In genomic region chr6:51467649-51468048, GRCm38 (mm10) we compare ENCODE assay signal across 8 mouse cellular contexts. TPM values are rescaled to one million over a fixed set of nuclear protein-coding genes. Genes with fewer than 3 reads are reported as not detected.
DNase-seq lines count a peak whose midpoint lies in the region; ATAC-seq and TF ChIP-seq lines count a peak whose summit lies in the region.

No protein-coding gene starts in this region.

- H3K27ac ChIP-seq in cerebellum, adult 2 months (ENCODE audit: insufficient read depth, low read length): no peak overlapping the region
- no peak overlapping the region for H3K27ac ChIP-seq in forebrain, embryonic 13.5 days
- no peak overlapping the region for H3K27ac ChIP-seq in liver, embryonic 16.5 days (ENCODE audit: low read length)

- 1% methylated on average over 2 of the region's 2 CpGs for WGBS in cerebellum, adult 2 months
- 3% methylated on average over 2 of the region's 2 CpGs for WGBS in forebrain, embryonic 13.5 days
- 0% methylated on average over 2 of the region's 2 CpGs for WGBS in liver, embryonic 16.5 days (ENCODE audit: insufficient replicate concordance)

- no peaks in the 10 kb centered on the region for H3K9me3 ChIP-seq in forebrain, embryonic 13.5 days (replicated peaks)
- no peaks in the 10 kb centered on the region for H3K9me3 ChIP-seq in liver, embryonic 16.5 days (replicated peaks; ENCODE audit: control insufficient read depth, low read length)

- peak overlapping the region; percentile 91 for H3K4me3 ChIP-seq in cerebellum, adult 2 months (replicated peaks; ENCODE audit: insufficient read depth, low read depth, low read length)
- peak overlapping the region; percentile 97 for H3K4me3 ChIP-seq in forebrain, embryonic 13.5 days
- H3K4me3 ChIP-seq in liver, embryonic 16.5 days (ENCODE audit: low read depth, low read length): peak overlapping the region; percentile 64

- peaks cover 48% of the 10 kb centered on the region for H3K36me3 ChIP-seq in forebrain, embryonic 13.5 days (ENCODE audit: poor library complexity, severe bottlenecking)
- H3K36me3 ChIP-seq in liver, embryonic 16.5 days (ENCODE audit: control insufficient read depth, insufficient read depth): peaks cover 42% of the 10 kb centered on the region

- peak overlapping the region; percentile 62 for H3K9ac ChIP-seq in forebrain, embryonic 13.5 days
- peak overlapping the region; percentile 57; the same call in 1 of the 2 replicates for H3K9ac ChIP-seq in liver, embryonic 16.5 days (ENCODE audit: low read depth, low read length)

- no peak for ATAC-seq in forebrain, embryonic 13.5 days
- ATAC-seq in liver, embryonic 16.5 days (ENCODE audit: low read depth): no peak
- no peak for ATAC-seq in inflammation-experienced regulatory T-cells, adult 6 months

- no peak for DNase-seq in cerebellum, adult 2 months
- no peak for DNase-seq in cerebellum, adult 11 months
- DNase-seq in 416B (ENCODE audit: low read depth): peak; percentile 71
- DNase-seq in layer of hippocampus, adult 8-10 months (ENCODE audit: low spot score in 2 of 2): no peak
- DNase-seq in adrenal gland, adult 2 months: no peak

- H3K4me2 ChIP-seq in forebrain, embryonic 13.5 days: peak overlapping the region; percentile 65
- peak overlapping the region; percentile 73 for H3K4me2 ChIP-seq in liver, embryonic 16.5 days (ENCODE audit: low read depth, low read length)

- no peaks in the 10 kb centered on the region for H3K27me3 ChIP-seq in cerebellum, adult 2 months (ENCODE audit: control insufficient read depth, insufficient read depth, low read length)
- no peaks in the 10 kb centered on the region for H3K27me3 ChIP-seq in forebrain, embryonic 13.5 days
- H3K27me3 ChIP-seq in liver, embryonic 16.5 days (ENCODE audit: control insufficient read depth, insufficient read depth, low read depth, low read length): no peaks in the 10 kb centered on the region

- TF ChIP-seq POLR2A in cerebellum, adult 2 months (IDR thresholded peaks at IDR 0.05; ENCODE audit: borderline replicate concordance, insufficient read depth, low read length): no peak

- H3K4me1 ChIP-seq in cerebellum, adult 2 months (ENCODE audit: control insufficient read depth, insufficient read depth, low read length): peaks cover 6% of the 10 kb centered on the region; the same call in 1 of the 2 replicates
- peaks cover 46% of the 10 kb centered on the region for H3K4me1 ChIP-seq in forebrain, embryonic 13.5 days
- peaks cover 23% of the 10 kb centered on the region for H3K4me1 ChIP-seq in liver, embryonic 16.5 days (ENCODE audit: control insufficient read depth, low read depth, low read length)

- TF ChIP-seq CTCF in cerebellum, adult 2 months (IDR thresholded peaks at IDR 0.05; ENCODE audit: borderline replicate concordance, insufficient read depth, low read depth, low read length): no peak

RNA-seq across cellular contexts. Expression of gene Hnrnpa2b1, which starts 2.0 kb away (rescaled TPM):
- 629 and 642 TPM in 2 replicates for polyA plus RNA-seq in cerebellum, adult 2 months (2012; rRNA removed)
- polyA plus RNA-seq in forebrain, embryonic 13.5 days (2015; fragmentation: Nextera tagmentation; extraction: Ambion mirVana): 2,330 and 2,378 TPM in 2 replicates
- 712 and 778 TPM in 2 replicates for polyA plus RNA-seq in liver, embryonic 16.5 days (2015; fragmentation: Nextera tagmentation; extraction: Ambion mirVana)
- 100 to 1,000 TPM; 429 to 500 (median 469) TPM for total RNA-seq in layer of hippocampus, adult 8-10 months (2022)
- polyA plus RNA-seq in inflammation-experienced regulatory T-cells, adult 6 months (2017; shearing (Covaris generic)): 1,000 to 10,000 TPM; 1,055 to 1,311 (median 1,271) TPM
- total RNA-seq in adrenal gland, adult 2 months (2021): 100 to 1,000 TPM; 435 to 575 TPM
- polyA plus RNA-seq in adrenal gland, adult 2 months (2012; rRNA removed): 35.2 and 41.0 TPM in 2 replicates

RNA-seq across cellular contexts. Expression of gene Cbx3, which starts 2.5 kb away (rescaled TPM):
- polyA plus RNA-seq in cerebellum, adult 2 months (2012; rRNA removed): 87.6 and 91.4 TPM in 2 replicates
- 732 and 791 TPM in 2 replicates for polyA plus RNA-seq in forebrain, embryonic 13.5 days (2015; fragmentation: Nextera tagmentation; extraction: Ambion mirVana)
- 169 and 198 TPM in 2 replicates for polyA plus RNA-seq in liver, embryonic 16.5 days (2015; fragmentation: Nextera tagmentation; extraction: Ambion mirVana)
- 100 to 1,000 TPM; 129 to 143 (median 138) TPM for total RNA-seq in layer of hippocampus, adult 8-10 months (2022)
- 100 to 1,000 TPM; 598 to 900 (median 693) TPM for polyA plus RNA-seq in inflammation-experienced regulatory T-cells, adult 6 months (2017; shearing (Covaris generic))
- total RNA-seq in adrenal gland, adult 2 months (2021): 10 to 100 TPM; 58.8 to 97.3 TPM
- 5.3 and 5.9 TPM in 2 replicates for polyA plus RNA-seq in adrenal gland, adult 2 months (2012; rRNA removed)

RNA-seq across cellular contexts. Expression of gene Nfe2l3, which starts 35.2 kb away (rescaled TPM):
- polyA plus RNA-seq in cerebellum, adult 2 months (2012; rRNA removed): 5.1 and 6.2 TPM in 2 replicates
- 3.7 and 3.8 TPM in 2 replicates for polyA plus RNA-seq in forebrain, embryonic 13.5 days (2015; fragmentation: Nextera tagmentation; extraction: Ambion mirVana)
- 0.15 and 0.21 TPM in 2 replicates for polyA plus RNA-seq in liver, embryonic 16.5 days (2015; fragmentation: Nextera tagmentation; extraction: Ambion mirVana)
- 1 to 10 TPM; 2.8 to 5.2 (median 3.9) TPM for total RNA-seq in layer of hippocampus, adult 8-10 months (2022)
- polyA plus RNA-seq in inflammation-experienced regulatory T-cells, adult 6 months (2017; shearing (Covaris generic)): under 1 TPM; 0.54 to 0.87 (median 0.55) TPM
- total RNA-seq in adrenal gland, adult 2 months (2021): under 1 TPM in 1 of 2 experiments, not detected in 1; 0.76 TPM
- 0.18 and 0.84 TPM in 2 replicates for polyA plus RNA-seq in adrenal gland, adult 2 months (2012; rRNA removed)

RNA-seq across cellular contexts. Expression of gene Snx10, which starts 56.1 kb away (rescaled TPM):
- polyA plus RNA-seq in cerebellum, adult 2 months (2012; rRNA removed): 45.6 and 45.7 TPM in 2 replicates
- 41.2 and 43.8 TPM in 2 replicates for polyA plus RNA-seq in forebrain, embryonic 13.5 days (2015; fragmentation: Nextera tagmentation; extraction: Ambion mirVana)
- polyA plus RNA-seq in liver, embryonic 16.5 days (2015; fragmentation: Nextera tagmentation; extraction: Ambion mirVana): 8.8 TPM in 2 replicates
- total RNA-seq in layer of hippocampus, adult 8-10 months (2022): 100 to 1,000 TPM in 3 of 4 experiments, 10 to 100 TPM in 1; 95.0 to 117 (median 110) TPM
- 10 to 100 TPM; 26.4 to 55.3 (median 36.4) TPM for polyA plus RNA-seq in inflammation-experienced regulatory T-cells, adult 6 months (2017; shearing (Covaris generic))
- total RNA-seq in adrenal gland, adult 2 months (2021): 10 to 100 TPM; 36.2 to 69.2 TPM
- 0.81 and 0.95 TPM in 2 replicates for polyA plus RNA-seq in adrenal gland, adult 2 months (2012; rRNA removed)

Comparison
In these comparisons a context has a peak if more than half of its experiments do, and no peak if none do; other contexts are left out.
1. RNA of gene Hnrnpa2b1, which starts 2.0 kb away (polyA plus RNA-seq): 2,330 to 2,378 TPM in forebrain, embryonic 13.5 days, 1,055 to 1,311 TPM in inflammation-experienced regulatory T-cells, adult 6 months, 712 to 778 TPM in liver, embryonic 16.5 days and 629 to 642 TPM in cerebellum, adult 2 months; 35.2 to 41.0 TPM in adrenal gland, adult 2 months; every median in the first group is over 10 times any median in the second.
2. RNA of gene Cbx3, which starts 2.5 kb away (polyA plus RNA-seq): 732 to 791 TPM in forebrain, embryonic 13.5 days, 598 to 900 TPM in inflammation-experienced regulatory T-cells, adult 6 months, 169 to 198 TPM in liver, embryonic 16.5 days and 87.6 to 91.4 TPM in cerebellum, adult 2 months; 5.3 to 5.9 TPM in adrenal gland, adult 2 months; every median in the first group is over 10 times any median in the second.
3. Peak in every context shown above with its lines, with median percentiles within 50 percentile points of each other: H3K4me3 ChIP-seq.